Mouse (Mus musculus) cerebellum, adult 11-12 months (tissue): ENCODE measurements around the gene Zbtb21.
"Not testable (repeated sequence)": the region's sequence is repeated elsewhere in the genome, so short reads cannot be mapped to it uniquely, and the experiment has no call there.

Experiments
- DNase-seq: peaks from one replicate; pipeline ENCODE4 v3.0.0; 2022

The Zbtb21 gene

GRCm38 (mm10) chr16:97962151-97962948, at the start of gene Zbtb21, which contains the start of gene C2cd2:
TSS of gene Zbtb21 (minus strand) at chr16:97962622.
TSS of gene C2cd2 (minus strand) at chr16:97962598.
- peak; percentile 99 for DNase-seq

DNA sequence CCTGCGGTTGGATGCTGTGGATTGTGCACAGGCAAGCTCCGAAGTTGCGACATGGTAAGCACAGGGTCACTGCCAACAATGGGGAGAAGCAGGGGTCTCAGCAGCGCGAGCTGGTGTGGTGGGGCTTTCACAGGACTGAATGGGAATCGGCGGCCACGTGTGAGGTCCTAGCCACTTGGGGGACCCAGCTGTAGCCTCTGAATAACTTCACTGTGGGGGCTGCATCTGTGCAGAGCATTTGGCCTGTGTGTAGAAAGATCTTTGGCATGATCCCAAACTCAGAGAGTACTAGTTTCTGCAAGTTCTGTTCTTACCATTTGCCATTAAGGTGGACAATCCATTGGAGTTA, 34.9 kb upstream of the Zbtb21 start:
- not testable (repeated sequence) for DNase-seq

DNA sequence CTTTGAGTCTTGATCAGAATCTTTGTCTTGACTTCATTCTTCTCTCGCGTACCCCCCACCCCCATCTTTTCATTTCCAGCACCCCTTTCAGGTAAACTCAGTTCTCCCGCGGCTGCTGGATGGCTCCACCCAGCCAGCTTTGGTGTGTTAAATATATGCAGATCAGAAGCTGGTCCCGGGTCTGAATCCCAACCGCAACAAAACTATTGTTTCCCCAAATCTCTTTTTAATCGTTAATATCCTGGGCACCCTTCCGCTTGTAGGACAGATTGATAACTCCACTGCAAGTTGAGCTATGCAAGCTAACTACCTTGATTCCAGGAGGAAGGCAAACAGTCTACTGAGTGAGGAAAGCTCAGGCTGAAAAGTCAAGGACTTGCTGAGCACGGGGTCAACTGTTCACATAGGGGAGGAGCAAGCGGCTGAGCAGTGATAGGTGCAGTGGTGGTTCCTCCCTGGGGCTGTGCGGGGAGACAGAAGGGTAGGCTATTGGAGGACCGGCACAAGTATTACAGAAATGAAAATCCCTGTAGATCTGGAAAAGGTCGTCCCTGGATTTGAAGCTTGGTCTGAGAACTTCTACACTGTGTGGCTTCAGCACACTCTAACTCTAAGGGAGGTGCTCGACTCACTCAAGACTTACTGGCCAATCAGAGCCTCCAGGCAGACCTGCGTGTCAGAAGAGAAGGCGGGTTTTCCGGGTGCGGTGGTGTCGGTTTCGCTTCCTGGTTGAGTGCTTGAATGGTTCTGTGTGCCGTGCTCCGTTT, 34.4 kb upstream of the Zbtb21 start, which contains the start of gene B230307C23Rik:
Gene B230307C23Rik, plus strand, starts transcription at position 700 of the 767 bp plus-strand sequence.
- DNase-seq, result peak; percentile 77

DNA sequence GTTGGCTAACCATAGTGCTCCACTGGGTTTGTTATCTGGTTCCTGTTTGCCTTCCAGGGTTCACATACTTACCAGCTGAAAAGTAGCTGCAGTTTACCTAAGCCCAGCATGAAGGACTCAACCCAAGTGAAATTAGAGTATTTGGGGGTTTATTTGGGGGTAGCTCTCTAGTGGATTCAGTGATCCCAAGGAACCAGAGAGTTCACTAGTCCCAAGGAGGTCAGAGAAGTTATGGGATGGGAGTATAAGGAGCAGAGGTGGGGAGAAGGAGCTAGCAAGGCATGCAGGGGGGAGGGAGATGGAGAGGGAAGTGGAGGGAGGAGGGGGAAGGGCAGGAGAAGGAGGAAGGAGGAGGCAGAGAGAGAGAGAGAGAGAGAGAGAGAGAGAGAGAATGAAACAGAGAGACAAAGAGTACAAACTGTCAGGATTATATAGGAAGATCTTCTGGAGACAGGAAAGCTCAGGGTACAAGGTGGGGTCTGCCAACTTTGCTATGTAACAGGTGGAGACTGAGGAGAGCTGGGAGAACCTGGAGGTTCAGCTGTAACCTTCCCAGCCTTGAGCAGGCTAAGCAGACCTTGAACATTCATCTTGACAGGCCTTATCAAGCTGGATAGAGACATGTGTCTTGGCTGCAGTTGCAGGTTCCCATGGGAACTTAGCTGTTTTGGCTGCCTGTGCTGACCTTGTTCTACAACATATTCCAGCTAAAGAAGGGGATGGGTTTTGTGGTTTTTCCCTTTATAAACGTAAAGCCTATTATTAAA, 33.6 kb upstream of the Zbtb21 start:
- peak; percentile 11 for DNase-seq

DNA sequence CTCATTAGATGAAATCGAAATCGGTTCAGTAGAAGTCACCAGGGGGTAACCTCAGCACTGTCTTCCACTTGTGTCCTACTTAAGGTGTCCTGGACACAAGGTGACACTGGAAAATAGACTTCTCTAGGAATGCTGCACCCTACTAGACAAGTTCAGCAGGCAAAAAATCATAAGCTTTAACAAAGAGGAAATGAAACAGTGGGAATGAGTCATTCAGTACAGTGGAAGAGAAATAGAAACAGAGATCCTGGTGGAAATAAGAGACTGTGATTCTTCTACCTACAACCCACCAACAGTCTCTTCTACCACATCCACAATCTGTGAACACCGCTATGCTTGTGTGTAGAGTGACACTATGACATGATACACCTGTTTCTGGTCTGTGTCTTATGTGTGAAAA, 30.1 kb upstream of the Zbtb21 start:
- DNase-seq, result not testable (repeated sequence)

GRCm38 (mm10) chr16:97991517-97991916, 29.1 kb upstream of the Zbtb21 start:
- no peak for DNase-seq

- DNase-seq, result no peak
Measured at GRCm38 (mm10) chr16:97984589-97984988, 22.2 kb upstream of the Zbtb21 start.

DNA sequence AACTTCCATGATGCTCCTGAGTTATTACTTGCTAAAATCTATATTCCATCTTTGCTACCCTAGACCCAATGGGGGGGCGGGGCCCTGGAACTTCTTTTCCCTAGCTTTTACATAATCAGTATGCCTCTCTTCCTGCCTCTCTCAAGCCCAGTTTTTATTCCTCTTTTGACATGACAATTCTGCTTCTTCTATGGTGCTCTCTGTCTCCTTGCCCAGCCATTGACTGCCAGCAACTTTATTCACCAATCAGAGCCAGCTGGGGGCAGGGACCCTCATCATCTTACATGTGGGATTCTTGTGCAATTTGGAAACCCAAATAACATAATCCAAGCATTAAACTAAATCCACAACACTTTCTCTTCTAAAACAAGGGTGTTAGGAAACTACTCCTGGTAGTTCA, 18.9 kb upstream of the Zbtb21 start:
- no peak for DNase-seq

DNA sequence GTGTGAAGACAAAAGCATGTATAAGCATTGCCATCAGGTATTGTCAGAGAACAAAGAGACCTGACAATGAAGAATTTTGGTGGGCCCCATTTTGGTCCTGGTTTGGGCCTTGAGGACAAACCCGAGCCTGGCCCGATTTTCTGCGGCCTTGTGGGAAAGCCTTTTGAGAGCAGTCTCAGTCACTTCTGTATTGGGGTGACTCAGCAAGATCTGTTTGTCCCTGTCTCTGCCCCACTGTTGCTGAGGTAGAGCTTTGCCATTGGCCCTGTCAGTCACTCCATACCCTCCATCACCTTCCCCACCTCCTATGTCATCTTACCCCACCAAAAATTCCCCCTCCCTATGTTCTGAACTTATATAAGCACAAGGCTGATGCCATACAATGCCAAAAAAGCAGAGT, 15.3 kb upstream of the Zbtb21 start:
- DNase-seq, result no peak

DNA sequence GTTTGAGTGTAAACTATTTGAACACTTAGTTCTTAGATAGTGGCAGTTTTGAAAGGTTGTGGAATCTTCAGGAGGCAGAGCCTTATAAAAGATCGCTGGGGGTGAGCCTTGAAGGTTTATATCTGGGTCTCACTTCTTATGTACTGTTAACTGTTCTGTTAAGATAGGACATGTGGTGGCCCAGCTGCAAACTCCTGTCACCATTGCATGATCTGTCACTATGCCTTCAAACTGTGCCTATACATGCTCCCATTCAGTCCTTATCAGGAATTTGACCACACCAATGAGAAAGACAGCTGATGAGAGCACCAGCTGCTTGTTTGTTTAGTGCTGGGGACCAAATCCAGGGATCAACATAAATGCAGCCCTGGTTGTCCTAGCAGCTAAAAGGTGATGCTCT, 14.9 kb upstream of the Zbtb21 start:
- DNase-seq, result no peak

DNA sequence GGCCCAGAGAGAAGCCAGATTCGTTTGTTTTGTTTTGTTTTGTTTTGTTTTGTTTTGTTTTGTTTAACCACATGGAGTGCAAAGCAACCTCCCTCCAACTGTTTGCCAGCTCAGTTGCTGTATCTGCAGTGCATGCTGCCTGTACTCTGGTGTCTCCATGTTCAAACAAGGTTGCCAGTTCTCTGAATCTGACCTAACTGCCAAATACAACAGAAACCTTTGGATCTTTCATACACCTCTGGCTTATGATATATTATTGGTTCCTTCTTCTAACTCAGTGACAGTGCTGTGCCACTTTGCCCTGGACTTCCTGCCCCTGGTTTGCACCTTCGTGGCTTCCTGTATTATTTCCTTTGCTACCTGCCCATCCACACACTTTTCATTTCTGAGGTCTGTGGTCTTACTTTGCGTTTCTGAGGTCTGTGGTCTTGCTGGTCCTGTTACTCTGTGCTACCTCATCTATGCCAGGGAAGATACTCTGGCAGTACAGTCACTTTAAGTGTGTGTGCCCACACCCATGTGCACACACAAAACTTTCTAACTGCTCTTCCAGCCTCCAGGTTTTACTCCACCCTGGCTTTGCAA, 1.6 kb upstream of the Zbtb21 start:
- DNase-seq, result no peak

DNA sequence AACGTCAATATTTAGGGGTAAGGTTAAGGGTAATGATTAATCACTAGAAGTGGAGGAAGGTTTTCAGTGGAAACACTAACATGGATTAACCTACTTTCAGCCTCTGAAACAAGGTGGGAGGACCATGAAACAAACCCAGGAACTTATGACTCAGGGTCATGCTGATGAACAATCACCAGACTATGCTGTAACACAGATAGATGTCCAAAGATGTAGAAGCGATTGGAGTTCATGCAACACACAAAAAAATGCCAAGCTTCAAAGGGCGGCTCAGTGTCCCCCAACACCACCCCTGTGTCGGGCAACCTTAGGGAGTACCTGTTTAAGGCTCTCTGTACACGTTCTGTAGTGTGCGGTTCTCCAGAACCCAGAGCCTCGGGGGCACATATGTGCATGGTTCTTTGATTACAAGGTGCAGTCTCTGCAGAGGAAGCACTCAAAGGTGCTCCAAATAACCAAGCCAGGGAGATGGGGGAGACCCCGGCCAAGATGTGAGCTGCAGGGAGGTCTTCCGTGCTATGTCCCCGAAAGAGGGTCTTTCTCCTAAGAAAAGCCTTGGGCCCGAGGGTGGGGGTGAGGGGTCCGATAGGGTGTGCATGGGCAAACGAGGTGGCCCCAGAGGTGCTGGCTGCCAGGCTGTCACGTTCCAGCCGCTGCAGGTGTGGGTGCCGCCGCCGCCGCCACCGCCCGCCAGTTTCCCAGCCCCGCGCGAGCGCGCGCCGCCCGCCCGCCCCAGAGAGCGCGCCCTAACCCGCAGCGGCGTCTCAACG, 856 bp downstream of the Zbtb21 start:
- no peak for DNase-seq

GRCm38 (mm10) chr16:97960348-97960747, 2.1 kb downstream of the Zbtb21 start:
- DNase-seq, result no peak

DNA sequence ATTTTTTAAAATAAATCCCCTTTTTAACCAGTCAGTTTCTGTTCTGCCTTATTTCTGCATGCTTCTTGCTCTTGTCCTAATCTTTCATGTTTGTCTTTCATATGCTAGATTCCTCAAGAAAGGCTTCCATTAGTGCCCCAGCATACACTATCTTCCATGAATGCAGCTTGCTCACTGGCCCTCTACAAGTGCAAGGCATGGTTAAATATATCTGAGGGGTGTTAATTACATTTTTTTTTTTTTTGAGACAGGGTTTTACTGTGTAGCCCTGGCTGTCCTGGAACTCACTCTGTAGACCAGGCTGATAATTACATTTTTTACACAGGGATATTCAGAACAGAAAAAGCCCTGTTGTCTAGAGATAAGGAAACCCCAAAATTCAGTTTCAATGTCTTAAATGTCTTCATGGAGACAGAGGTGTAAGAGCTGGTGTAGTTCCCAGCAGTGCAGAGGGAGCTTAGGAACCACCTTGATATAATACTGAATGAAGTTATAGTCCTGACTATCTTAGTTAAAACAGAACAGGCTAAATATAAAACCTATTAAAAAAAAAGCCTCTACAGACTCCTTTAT, 3.9 kb downstream of the Zbtb21 start:
- DNase-seq, result no peak

DNA sequence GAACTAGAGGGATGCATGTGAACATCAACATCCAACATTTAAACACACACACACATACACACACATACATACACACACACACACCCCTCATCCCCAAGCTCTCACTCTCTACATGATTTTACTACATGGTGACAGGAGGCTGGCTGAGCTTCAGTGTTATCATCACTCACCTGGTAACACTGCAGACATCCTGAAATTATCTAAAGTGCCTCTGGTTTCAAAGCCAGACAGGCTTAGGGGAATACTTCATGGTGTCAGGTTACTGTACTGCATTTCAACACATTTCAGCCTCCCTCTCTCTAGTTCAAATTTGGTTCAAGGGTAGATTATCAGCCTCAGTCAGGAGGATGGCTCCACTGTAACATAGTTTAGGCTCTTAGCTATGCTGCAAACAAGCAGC, 4.8 kb downstream of the Zbtb21 start:
- DNase-seq, result no peak

GRCm38 (mm10) chr16:97956011-97956410, 6.4 kb downstream of the Zbtb21 start:
- DNase-seq, result no peak

DNA sequence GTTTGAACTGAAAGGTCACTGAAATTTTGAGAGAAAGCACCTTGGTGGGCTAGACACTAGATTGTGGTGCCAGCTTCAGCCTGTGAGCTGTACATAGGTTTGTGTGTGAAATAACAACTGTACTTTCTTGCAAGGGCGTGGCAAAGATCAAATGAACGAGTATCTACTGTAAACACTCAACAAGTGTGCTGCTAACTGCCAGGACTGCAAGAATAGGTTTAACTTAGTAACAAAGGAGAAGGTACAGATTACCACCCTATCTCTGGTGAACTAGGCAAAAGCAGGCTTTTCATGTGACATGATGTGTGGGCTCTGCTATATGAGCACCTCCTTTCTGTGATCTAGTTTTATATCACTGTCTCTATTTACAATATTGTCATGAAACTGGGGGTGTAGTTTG, 9.1 kb downstream of the Zbtb21 start:
- DNase-seq, result no peak

DNA sequence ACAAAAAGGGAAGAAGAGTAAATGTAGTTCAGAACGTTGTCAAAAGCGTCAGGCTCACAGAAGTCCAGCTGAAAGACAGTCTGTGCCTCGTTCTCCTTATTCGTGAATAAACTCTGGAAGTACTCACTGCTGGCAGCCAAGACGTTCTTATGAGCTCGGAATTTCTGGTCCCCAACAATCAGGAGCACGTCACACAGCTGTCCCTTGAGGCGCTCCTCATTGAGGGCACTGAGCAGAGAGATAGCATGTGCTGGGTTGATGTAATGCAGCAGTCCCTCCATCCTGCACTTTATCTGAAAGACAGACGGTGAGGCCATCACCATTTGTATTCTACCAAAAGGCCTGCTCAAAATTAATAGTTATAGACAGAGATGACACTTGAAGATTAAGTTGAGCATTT, 9.6 kb downstream of the Zbtb21 start:
- DNase-seq, result no peak

DNA sequence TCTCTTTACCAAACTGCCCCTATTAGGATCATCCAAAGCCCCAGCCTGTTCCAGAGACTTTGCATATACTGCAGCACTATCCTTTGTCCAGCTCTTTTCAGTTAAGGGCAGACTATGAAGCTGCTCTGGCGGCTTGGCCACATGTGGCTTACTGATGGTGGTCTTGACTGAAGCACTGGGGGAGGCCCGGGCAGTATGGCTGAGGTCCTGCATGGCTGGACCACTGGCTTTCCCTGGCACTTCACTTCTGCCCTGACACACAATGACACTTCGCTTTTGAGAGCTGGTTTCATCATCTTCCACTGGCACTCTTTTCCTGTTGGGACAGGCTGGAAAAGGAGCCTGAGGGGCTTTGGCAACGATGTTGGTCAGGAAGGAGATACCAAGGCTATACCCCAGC, 10.1 kb downstream of the Zbtb21 start:
- no peak for DNase-seq

DNA sequence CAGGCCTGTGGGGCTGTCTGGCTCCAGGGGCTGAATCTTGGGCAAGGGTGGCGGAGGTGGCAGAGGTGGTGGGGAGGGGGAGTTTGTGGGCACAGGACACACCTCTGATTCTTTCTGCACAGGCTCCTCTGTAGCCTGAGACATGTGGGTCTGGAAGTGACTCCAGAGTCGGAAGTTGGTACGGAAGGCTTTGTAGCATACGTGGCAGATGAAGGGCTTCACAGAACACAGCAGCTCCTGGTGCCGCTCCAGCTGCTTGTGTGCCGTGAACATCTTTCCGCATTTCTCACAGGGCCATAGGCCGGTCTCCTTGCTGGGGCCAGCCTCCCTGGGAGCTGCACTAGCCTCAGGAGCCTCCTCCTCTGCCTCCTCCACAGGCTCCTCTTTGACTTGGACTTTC, 12.4 kb downstream of the Zbtb21 start:
- no peak for DNase-seq

DNA sequence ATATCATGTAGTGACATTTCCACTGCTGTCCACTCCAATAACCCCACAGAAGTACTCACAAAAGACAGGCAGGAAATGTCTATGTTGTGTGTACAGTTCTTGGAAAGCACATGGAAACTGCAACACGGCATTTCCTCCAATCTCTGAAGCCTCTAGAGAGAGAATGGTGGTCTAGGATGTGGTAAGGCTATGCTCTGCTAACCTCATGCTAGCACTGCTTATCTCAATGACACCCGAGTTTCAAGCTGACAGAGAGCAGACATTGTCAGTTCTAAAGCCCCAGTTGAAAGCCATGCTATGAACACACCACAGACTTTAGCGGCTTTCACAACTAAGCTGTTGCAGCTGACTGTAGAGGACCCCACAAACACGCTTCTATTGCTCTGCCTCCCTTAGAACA, 13.6 kb downstream of the Zbtb21 start:
- DNase-seq, result no peak

DNA sequence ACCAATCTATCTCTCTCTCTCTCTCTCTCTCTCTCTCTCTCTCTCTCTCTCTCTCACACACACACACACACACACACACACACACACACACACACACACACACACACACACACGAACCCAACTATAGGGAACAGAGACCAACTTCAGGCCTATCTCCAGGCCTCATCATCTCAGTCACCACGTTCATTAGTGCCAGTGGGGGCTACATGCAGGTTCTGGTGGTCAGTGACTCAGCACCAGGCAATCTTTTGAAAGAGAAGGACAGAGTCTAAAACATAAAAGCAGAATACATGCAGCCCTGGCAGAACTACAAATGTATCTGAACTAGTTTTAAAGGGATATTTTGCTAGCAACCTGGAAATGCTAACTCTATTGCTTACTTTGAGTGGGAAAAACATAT, 15.4 kb downstream of the Zbtb21 start:
- not testable (repeated sequence) for DNase-seq
